Mouse (Mus musculus) heart, embryonic 16.5 days (tissue): ENCODE measurements around the gene Mybbp1a. TPM values are rescaled to one million over a fixed set of nuclear protein-coding genes. Genes with fewer than 3 reads are reported as not detected.

Experiments
- ATAC-seq: fragments of 200-750 bp; cut with Nextera tagmentation; replicated peaks from 2 replicates; pipeline ENCODE4 v1.8.0; 2017; ENCODE audit warnings: moderate number of reproducible peaks; ENCODE audit not compliant: insufficient read depth, low FRiP score; ENCODE audit errors: extremely low read depth
- H3K27ac ChIP-seq: fragments of 300-500 bp; sonication (generic); 2 replicates; pipeline ENCODE4 v1.5.1; 2014; ENCODE audit warnings: mild to moderate bottlenecking, low read length, control low read depth, moderate library complexity
- H3K27me3 ChIP-seq: fragments of 300-500 bp; sonication (generic); 2 replicates; pipeline ENCODE4 v1.6.1; 2014; ENCODE audit warnings: low read length, mixed read lengths; ENCODE audit not compliant: control insufficient read depth, insufficient read depth
- H3K36me3 ChIP-seq: fragments of 300-500 bp; sonication (generic); 2 replicates; pipeline ENCODE4 v1.6.1; 2014; ENCODE audit not compliant: control insufficient read depth, insufficient read depth
- H3K4me1 ChIP-seq: fragments of 300-500 bp; sonication (generic); 2 replicates; pipeline ENCODE4 v1.6.1; 2014; ENCODE audit warnings: low read length, mixed read lengths; ENCODE audit not compliant: control insufficient read depth, insufficient read depth
- H3K4me2 ChIP-seq: fragments of 300-500 bp; sonication (generic); 2 replicates; pipeline ENCODE4 v1.6.1; 2014; ENCODE audit warnings: low read depth, mild to moderate bottlenecking, control low read depth, low read length
- H3K4me3 ChIP-seq: fragments of 300-500 bp; sonication (generic); 2 replicates; pipeline ENCODE4 v1.5.1; 2014; ENCODE audit warnings: mild to moderate bottlenecking, control low read depth, low read length
- H3K9ac ChIP-seq: fragments of 300-500 bp; sonication (generic); 2 replicates; pipeline ENCODE4 v1.6.1; 2014; ENCODE audit warnings: low read length, control low read depth
- H3K9me3 ChIP-seq: fragments of 300-500 bp; sonication (generic); replicated peaks from 2 replicates; pipeline ENCODE4 v1.6.1; 2016; ENCODE audit warnings: low read length; ENCODE audit not compliant: control insufficient read depth
- whole genome bisulfite sequencing: fragments of 180-500 bp; shearing (Covaris S2); extraction: QIAGEN DNeasy Blood & Tissue Kit; methylation state at CpG from one replicate; pipeline ENCODE4 v1.1.7; 2014; 5-methylcytosine and 5-hydroxymethylcytosine counted together
- polyA plus RNA-seq: library from polyadenylated mRNA; unstranded; fragments of >200 nt; fragmentation: Nextera tagmentation; extraction: Ambion mirVana; gene quantifications from 2 replicates; pipeline ENCODE4 v1.2.1, GENCODE M21; 2015

Mybbp1a gene
- polyA plus RNA-seq, 1 experiment from 2014 or later = 70.2 TPM

- Histone ChIP-seq H3K9ac (no peak overlapping the region), H3K27me3 (no peaks in the 10 kb centered on the region), H3K9me3 (no peaks in the 10 kb centered on the region), H3K4me1 (peaks cover 41% of the 10 kb centered on the region), H3K4me2 (peak overlapping the region; percentile 41; the same call in 1 of the 2 replicates), H3K27ac (peak overlapping the region; percentile 72), H3K4me3 (no peak overlapping the region), H3K36me3 (no peaks in the 10 kb centered on the region)
- 0 out of 2 replicates have a peak, but pooled peaks have one; percentile 15 for ATAC-seq
- 56% methylated on average over 11 of the region's 11 CpGs for WGBS
Observed at GRCm38 (mm10) chr11:72465978-72466693, 25.0 kb downstream of the Mybbp1a start.

DNA sequence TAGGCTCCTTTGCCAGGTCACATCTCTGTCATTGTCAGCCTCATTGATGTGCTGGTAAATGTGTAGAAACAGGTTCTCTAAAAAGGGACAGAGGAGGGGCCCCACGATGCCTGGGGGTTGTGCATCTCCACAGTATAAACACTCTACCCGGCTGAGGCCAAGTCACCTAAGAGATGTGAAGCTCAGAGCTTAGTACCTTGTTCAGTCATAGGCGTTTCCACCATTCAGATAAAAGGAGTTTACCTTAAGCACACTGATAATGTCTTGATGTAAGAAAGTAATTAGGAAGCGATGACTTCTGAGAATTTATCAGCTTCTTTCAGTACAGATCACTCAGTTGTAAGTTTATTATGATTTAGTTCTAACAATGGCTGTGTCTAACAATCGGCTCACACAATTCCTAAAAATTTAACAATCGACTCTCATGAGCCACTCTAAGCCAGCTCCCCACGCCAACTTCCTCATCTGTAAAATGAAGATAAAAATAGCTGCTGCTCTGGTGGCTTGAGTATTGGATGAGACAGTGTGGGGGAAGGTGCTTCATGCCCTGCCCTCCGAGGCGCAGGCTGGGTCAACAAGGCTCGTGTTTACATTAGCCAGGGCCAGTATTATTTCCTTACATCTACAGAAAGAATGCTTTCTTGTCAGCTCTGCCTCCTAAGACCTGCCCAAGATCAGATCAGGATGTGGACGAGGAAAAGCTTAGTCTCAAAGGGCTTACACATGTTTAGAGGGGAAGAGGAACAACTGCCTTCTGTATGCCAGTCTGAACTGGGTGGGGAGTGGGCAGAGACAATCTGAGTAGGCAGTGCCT, 25.7 kb downstream of the Mybbp1a start:
- Histone ChIP-seq H3K9me3 (no peaks in the 10 kb centered on the region), H3K4me2 (peak overlapping the region; percentile 41), H3K4me1 (peaks cover 41% of the 10 kb centered on the region), H3K9ac (peak overlapping the region; percentile 15; the same call in 1 of the 2 replicates), H3K36me3 (no peaks in the 10 kb centered on the region), H3K4me3 (no peak overlapping the region), H3K27me3 (no peaks in the 10 kb centered on the region), H3K27ac (peak overlapping the region; percentile 72)
- 11% methylated on average over 11 of the region's 11 CpGs for WGBS
- peak; percentile 49; the same call in 1 of the 2 replicates for ATAC-seq

- Histone ChIP-seq H3K4me2 (no peak overlapping the region), H3K4me1 (peaks cover 41% of the 10 kb centered on the region), H3K4me3 (no peak overlapping the region), H3K9ac (0 out of 2 replicates have a peak overlapping the region, but pooled peaks have one; percentile 12), H3K9me3 (no peaks in the 10 kb centered on the region), H3K27ac (peak overlapping the region; percentile 79), H3K27me3 (no peaks in the 10 kb centered on the region), H3K36me3 (no peaks in the 10 kb centered on the region)
- WGBS = 77% methylated on average over 5 of the region's 5 CpGs
- ATAC-seq = no peak
Observed at GRCm38 (mm10) chr11:72468525-72468924, 27.4 kb downstream of the Mybbp1a start.

GRCm38 (mm10) chr11:72469217-72469616, 28.1 kb downstream of the Mybbp1a start:
- WGBS = 13% methylated on average over 5 of the region's 5 CpGs
- no peaks in the 10 kb centered on the region for H3K27me3 ChIP-seq
- H3K4me3 ChIP-seq = no peak overlapping the region
- no peak overlapping the region for H3K4me2 ChIP-seq
- H3K9me3 ChIP-seq = no peaks in the 10 kb centered on the region
- ATAC-seq = peak; percentile 82
- no peak overlapping the region for H3K9ac ChIP-seq
- H3K4me1 ChIP-seq = peaks cover 41% of the 10 kb centered on the region
- H3K36me3 ChIP-seq = no peaks in the 10 kb centered on the region
- peak overlapping the region; percentile 79 for H3K27ac ChIP-seq

DNA sequence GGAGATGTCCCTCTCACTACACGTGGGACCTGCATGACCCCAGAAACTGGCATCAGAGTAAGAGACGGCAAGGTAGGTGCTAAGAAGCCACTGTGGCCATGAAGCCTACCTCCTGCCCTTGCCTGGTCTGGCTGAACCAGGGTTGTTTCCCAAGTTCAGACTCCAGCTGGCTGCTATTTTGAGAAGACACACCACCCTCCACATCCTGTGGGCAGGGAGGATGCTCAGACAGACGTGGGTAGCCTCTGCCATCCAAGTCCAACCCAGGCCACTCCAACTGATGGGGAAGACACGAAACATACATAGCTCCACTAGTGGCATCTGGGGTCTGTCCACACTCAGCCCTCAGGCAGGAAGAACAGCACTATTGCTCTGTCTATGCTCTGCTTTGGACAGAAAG, 28.8 kb downstream of the Mybbp1a start:
- Histone ChIP-seq H3K4me1 (peaks cover 41% of the 10 kb centered on the region), H3K9ac (no peak overlapping the region), H3K9me3 (no peaks in the 10 kb centered on the region), H3K27me3 (no peaks in the 10 kb centered on the region), H3K36me3 (no peaks in the 10 kb centered on the region), H3K27ac (peak overlapping the region; percentile 60), H3K4me2 (no peak overlapping the region), H3K4me3 (no peak overlapping the region)
- ATAC-seq = no peak
- 36% methylated on average over 4 of the region's 4 CpGs for WGBS

GRCm38 (mm10) chr11:72471381-72471780, 30.2 kb downstream of the Mybbp1a start:
- no peaks in the 10 kb centered on the region for H3K9me3 ChIP-seq
- no peak overlapping the region for H3K4me3 ChIP-seq
- H3K9ac ChIP-seq = no peak overlapping the region
- no peak overlapping the region for H3K4me2 ChIP-seq
- no peak overlapping the region for H3K27ac ChIP-seq
- H3K36me3 ChIP-seq = no peaks in the 10 kb centered on the region
- 70% methylated on average over 6 of the region's 6 CpGs for WGBS
- no peak for ATAC-seq
- no peaks in the 10 kb centered on the region for H3K27me3 ChIP-seq
- H3K4me1 ChIP-seq = peaks cover 36% of the 10 kb centered on the region

GRCm38 (mm10) chr11:72473540-72473939, 32.4 kb downstream of the Mybbp1a start:
- no peak for ATAC-seq
- H3K4me1 ChIP-seq = peaks cover 20% of the 10 kb centered on the region

GRCm38 (mm10) chr11:72474926-72475325, 33.8 kb downstream of the Mybbp1a start:
- Histone ChIP-seq H3K4me2 (no peak overlapping the region), H3K9me3 (no peaks in the 10 kb centered on the region), H3K27me3 (no peaks in the 10 kb centered on the region), H3K9ac (no peak overlapping the region), H3K4me3 (no peak overlapping the region), H3K27ac (no peak overlapping the region), H3K36me3 (no peaks in the 10 kb centered on the region), H3K4me1 (peaks cover 8% of the 10 kb centered on the region)
- ATAC-seq = no peak
- WGBS = 74% methylated on average over 3 of the region's 3 CpGs

More at GRCm38 (mm10) chr11:72473540-72473939, 32.4 kb downstream of the Mybbp1a start:
- Histone ChIP-seq H3K4me3 (no peak overlapping the region), H3K36me3 (no peaks in the 10 kb centered on the region), H3K27me3 (no peaks in the 10 kb centered on the region), H3K9me3 (no peaks in the 10 kb centered on the region), H3K4me2 (no peak overlapping the region), H3K9ac (no peak overlapping the region), H3K27ac (no peak overlapping the region)
- 83% methylated on average over 4 of the region's 4 CpGs for WGBS

- peak; percentile 29 for ATAC-seq
- Histone ChIP-seq H3K4me1 (peaks cover 6% of the 10 kb centered on the region), H3K27me3 (no peaks in the 10 kb centered on the region), H3K4me3 (no peak overlapping the region), H3K27ac (no peak overlapping the region), H3K4me2 (no peak overlapping the region), H3K36me3 (no peaks in the 10 kb centered on the region), H3K9me3 (no peaks in the 10 kb centered on the region), H3K9ac (no peak overlapping the region)
- 64% methylated on average over 7 of the region's 7 CpGs for WGBS
Observed at GRCm38 (mm10) chr11:72475408-72475807, 34.3 kb downstream of the Mybbp1a start.
